Mouse (Mus musculus) Patski (cell line): ENCODE measurements around the gene Ypel2. TPM values are rescaled to one million over a fixed set of nuclear protein-coding genes. Genes with fewer than 3 reads are reported as not detected.
"Not testable (repeated sequence)": the region's sequence is repeated elsewhere in the genome, so short reads cannot be mapped to it uniquely, and the experiment has no call there.

Experiments used
- ATAC-seq: fragments of 100-300 bp; one replicate; pipeline ENCODE4 v1.8.0; 2021
- CTCF ChIA-PET: fragments of 350-600 bp; sonication (Branson Sonifier 250); formaldehyde crosslinking; loops from one replicate; lab custom pipeline; 2022; ENCODE audit warnings: inconsistent platforms; lab: Charles Lee
- POLR2A ChIA-PET: fragments of 350-600 bp; sonication (Branson Sonifier 250); formaldehyde crosslinking; loops from one replicate; lab custom pipeline; 2022; ENCODE audit warnings: antibody characterized with exemption, inconsistent platforms; lab: Charles Lee
- DNase-seq: peaks from one replicate; pipeline ENCODE4 v3.0.0-alpha.2; 2011; ENCODE audit warnings: low read depth, low spot score
- H3K27me3 ChIP-seq: fragments of 371-371 bp; one replicate; pipeline ENCODE4 v1.5.1; 2021
- CTCF ChIP-seq: fragments of 100-300 bp; IDR thresholded peaks from one replicate; pipeline ENCODE4 v1.5.1; 2021
- in situ Hi-C: fragments of 300-500 bp; cut with MboI; formaldehyde crosslinking; loops from 3 replicates; pipeline ENCODE4 v1.11.1; 2018; ENCODE audit warnings: low pct_unique_long_range_greater_than_20kb, mixed read lengths
- polyA plus RNA-seq: library from polyadenylated mRNA; unstranded; gene quantifications from one replicate; pipeline ENCODE4 v1.2.3, GENCODE M21; 2021

Gene Ypel2
- 31.7 TPM for polyA plus RNA-seq

DNA sequence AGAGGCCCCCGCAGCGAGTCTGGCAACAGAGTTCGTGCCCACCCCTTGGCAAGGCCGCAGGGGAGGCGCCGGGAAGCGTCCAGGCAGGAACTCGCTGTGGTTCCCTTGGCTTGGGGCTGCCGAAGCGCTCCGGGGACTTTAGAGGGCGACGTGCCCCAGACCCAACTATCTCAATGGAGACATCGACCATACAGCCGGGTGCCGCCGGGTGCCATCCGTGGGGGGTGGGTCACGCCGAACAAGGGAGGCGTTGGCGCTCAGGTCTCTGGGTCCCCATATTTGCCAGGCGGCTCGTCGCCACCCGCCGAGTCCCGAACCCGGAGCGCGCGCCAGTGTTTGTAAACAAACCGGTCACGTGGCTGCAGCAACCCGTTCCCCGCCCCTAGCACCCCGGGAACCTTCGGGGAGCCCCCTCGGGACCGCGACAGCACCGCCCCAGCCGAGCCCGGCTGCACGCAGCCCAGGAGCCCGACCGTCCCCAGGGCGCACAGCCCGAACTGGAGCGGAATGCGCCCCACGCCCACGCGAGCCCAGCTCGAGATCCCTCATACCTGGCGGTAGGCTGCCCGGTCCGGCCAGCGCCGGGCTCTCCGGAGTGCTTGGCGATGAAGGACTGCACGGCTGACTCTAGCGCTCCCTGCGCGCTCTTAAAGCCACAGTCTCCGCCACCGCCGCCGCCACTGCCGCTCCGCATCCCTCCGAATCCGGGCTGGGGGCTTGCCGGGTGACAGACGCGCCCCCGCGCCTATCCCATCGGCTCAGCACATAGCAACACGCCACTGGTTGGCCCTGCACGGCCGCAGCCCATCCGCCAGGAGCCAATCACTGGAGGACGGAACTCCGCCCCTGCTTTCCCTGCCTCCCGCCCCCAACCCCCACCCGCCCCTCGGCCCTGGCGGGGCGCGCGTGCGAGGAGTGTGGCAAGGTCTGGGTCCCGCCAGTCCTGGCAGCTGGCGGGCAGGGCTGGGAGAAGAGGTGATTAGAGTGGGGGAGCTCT is at the start of gene Ypel2:
Ypel2 (minus strand) TSS at position 667 of the 997 bp plus-strand sequence.
- ChIA-PET CTCF (no interaction called here), POLR2A (interaction anchor here (0.7 to 1.5 kb wide), 4 partner anchors 33 to 88 kb away, joined by 3 to 6 read pairs (median 4); no protein-coding TSS in a partner anchor)
- no peak for TF ChIP-seq CTCF
- no peaks in the 10 kb centered on the region for H3K27me3 ChIP-seq
- ATAC-seq (peak; percentile 98), DNase-seq (peak; percentile 62)
- in situ Hi-C loops = loop anchor here (5.0 to 10.0 kb wide), 2 partner anchors 36 to 89 kb away; no protein-coding TSS in a partner anchor

DNA sequence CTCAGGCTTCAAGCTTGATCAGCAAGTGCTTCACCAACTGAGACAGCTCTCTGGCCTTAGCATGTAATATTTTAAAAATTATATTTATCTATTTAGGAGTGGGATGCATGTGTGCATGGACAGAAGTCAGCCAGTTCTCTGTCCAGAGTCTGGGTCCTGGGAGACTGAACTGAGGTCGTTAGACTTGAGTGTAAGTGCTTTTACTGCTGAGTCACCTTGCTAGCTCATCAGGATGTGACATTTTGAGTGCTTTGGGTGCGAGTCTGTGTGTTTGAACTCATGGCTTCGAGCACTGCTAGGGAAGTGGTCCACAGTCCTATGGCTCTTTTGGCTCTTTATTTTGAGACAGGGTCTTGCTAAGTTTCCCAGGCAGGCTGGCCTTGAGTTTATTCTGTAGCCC is 49.5 kb upstream of the Ypel2 start:
- ChIA-PET POLR2A (no interaction called here), CTCF (no interaction called here)
- no peaks in the 10 kb centered on the region for H3K27me3 ChIP-seq
- no peak for ATAC-seq
- in situ Hi-C loops = no loop called here
- no peak for DNase-seq
- TF ChIP-seq CTCF = no peak

DNA sequence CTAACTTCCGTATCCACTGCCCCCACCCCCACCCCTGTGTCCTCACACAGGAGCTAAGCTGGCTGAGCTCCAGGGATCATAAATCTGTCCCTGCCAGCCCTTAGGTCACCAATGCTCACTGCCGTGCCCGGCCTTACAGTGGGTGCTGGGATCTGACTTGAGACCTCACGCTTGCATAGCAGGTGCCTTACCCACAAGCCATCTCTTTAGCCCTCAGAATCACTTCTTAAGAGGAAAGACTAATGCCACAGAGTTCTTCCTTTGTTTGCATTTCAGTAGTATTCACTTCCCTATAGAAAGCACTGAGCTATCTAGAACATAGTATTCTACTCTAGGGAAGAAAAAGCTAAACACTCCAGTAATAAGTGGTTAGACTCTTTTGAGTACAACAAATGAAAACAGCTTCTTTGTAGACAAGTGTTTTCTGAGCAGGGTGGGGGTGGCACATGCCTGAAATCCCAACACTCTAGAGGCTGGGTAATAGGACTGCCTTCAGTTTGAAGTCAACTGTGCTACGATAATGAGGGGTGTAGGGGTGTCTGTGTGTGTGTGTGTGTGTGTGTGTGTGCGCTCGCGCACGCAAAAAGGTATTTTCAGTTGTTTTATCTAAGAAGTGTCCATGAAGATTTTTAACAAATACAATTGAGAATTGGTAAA is 45.9 kb upstream of the Ypel2 start:
- H3K27me3 ChIP-seq = no peaks in the 10 kb centered on the region
- in situ Hi-C loops = no loop called here
- TF ChIP-seq CTCF = no peak
- ChIA-PET CTCF (interaction anchor here (1.6 kb wide), 1 partner anchor 29 kb away, joined by 3 read pairs; no protein-coding TSS in a partner anchor), POLR2A (interaction anchor here (0.6 kb wide), 1 partner anchor 394 kb away, joined by 3 read pairs; no protein-coding TSS in a partner anchor)
- ATAC-seq (no peak), DNase-seq (no peak)

DNA sequence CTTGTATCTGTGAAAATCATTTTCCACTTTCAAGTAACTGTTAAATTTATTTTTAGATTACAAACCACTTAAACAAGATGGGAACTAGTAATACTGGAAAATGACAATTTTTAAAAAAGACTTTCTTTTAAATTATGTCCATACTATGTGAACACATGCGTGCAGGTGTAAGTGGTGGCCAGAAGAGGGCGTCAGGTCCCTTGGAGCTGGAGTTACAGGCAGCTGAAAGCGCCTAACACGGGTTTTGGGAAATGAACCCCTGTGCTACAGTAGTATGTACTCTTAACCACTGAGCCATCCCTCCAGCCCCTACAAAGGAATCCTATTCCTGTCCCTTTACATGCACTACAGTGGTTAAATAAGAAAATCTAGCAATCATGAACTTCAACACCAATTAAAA is 42.7 kb upstream of the Ypel2 start:
- DNase-seq (no peak), ATAC-seq (no peak)
- in situ Hi-C loops = no loop called here
- H3K27me3 ChIP-seq = no peaks in the 10 kb centered on the region
- CTCF ChIA-PET = interaction anchor here (2.0 kb wide), 1 partner anchor 10 kb away, joined by 6 read pairs; no protein-coding TSS in a partner anchor
- TF ChIP-seq CTCF = peak; percentile 53
- POLR2A ChIA-PET = no interaction called here

DNA sequence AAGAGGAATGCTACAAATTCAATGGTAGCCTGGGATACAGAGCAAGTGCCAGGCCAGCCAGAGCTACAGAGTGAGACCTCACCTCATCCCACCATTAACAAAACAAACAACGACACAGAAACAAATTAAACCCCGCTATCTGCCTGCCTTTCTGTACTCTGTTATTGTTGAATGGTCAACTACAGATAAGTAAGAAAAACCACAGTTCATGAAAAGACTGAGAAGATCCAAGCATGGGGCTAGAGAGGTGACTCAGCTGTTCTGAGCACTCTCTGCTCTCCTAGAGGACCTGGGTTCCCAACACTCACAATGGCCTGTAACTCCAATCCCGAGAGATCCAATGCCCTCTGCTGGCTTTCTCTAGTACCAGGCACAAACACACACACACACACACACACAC is 34.7 kb upstream of the Ypel2 start:
- in situ Hi-C loops = no loop called here
- no peak for ATAC-seq
- no peaks in the 10 kb centered on the region for H3K27me3 ChIP-seq
- CTCF ChIA-PET = interaction anchor here (1.0 kb wide), 1 partner anchor 10 kb away, joined by 3 read pairs; no protein-coding TSS in a partner anchor
- POLR2A ChIA-PET = no interaction called here
- DNase-seq = no peak
- no peak for TF ChIP-seq CTCF

DNA sequence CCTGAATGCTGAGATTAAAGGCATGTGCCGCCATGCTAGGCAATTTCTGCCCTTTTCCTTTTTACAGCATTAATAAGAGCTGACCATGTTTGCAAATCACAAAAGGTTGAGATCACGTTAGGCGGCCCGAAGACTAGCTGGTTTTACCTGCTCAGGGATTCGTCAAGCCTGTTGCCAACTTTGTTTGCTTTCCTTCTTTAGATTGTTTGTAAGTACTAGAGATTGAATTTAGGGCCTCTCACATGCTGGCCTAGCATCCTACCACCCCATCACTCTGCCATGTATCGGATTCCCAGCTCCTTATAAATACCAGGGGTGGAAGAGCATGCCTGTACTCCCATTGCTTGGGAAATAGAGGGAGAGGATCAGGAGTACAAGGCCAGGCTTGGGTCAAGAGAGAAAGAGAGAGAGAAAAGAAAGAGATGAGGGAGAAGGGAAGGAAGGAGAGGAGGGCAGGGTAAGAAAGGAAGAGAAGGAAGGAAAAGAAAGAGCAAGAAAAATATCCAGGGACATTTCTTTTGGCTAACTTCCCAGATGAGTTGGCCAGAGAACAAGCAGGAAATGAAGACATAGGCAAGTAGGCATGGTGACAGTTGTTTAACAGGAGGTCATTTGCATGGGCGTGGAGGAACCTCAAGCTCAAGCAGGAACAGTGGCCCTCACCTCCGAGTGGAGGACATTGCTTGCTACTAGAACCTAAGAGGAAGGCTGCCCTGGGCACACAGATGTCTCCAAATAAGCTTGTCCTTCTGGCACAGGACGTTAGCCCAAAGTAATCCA is 32.8 kb upstream of the Ypel2 start:
- in situ Hi-C loops = no loop called here
- ChIA-PET POLR2A (no interaction called here), CTCF (interaction anchor here (1.4 to 1.7 kb wide), 2 partner anchors 10 to 47 kb away, joined by 4 to 6 read pairs; no protein-coding TSS in a partner anchor)
- no peak for ATAC-seq
- no peak for DNase-seq
- no peak for TF ChIP-seq CTCF
- H3K27me3 ChIP-seq = no peaks in the 10 kb centered on the region

DNA sequence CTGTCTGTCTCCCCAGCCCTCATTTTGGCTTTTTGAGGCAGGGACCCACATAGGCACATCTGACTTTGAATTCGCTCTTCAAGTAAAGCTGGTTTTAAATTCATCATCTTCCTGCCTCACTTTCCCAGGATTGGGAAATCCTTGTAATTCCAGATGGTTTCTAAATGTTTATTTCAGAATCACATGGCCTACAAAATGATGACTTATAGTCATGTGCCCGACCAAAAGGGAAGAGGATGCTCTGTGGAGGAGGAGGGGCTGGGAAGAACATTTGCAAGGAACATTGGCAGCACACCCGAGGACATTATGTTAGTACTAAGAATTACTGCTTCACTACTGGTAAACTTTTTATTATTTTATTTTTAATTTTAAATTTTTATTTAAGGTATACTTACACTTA is 31.8 kb upstream of the Ypel2 start:
- in situ Hi-C loops = no loop called here
- no peak for ATAC-seq
- ChIA-PET POLR2A (no interaction called here), CTCF (no interaction called here)
- DNase-seq = no peak
- H3K27me3 ChIP-seq = no peaks in the 10 kb centered on the region
- TF ChIP-seq CTCF = no peak

DNA sequence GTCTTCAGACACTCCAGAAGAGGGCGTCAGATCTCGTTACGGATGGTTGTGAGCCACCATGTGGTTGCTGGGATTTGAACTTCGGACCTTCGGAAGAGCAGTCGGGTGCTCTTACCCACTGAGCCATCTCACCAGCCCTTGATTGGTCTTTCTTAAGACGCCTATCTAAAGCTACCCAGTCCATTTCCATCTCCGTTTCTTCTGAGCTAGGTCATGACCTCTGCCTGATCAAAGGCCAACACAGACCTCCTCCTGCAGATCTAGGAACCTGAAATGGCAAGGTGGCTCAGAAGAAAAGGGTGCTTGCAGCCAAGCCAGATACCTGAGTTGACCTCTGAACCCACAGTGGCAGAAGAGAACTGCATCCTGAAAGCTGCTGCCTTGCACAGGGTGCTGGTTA is 29.7 kb upstream of the Ypel2 start:
- CTCF ChIA-PET = interaction anchor here (1.5 kb wide), 1 partner anchor 10 kb away, joined by 3 read pairs; no protein-coding TSS in a partner anchor
- in situ Hi-C loops = loop anchor here (25.0 kb wide), 1 partner anchor 236 kb away; no protein-coding TSS in a partner anchor
- ATAC-seq, DNase-seq, POLR2A ChIA-PET, H3K27me3 ChIP-seq: not testable (repeated sequence)

DNA sequence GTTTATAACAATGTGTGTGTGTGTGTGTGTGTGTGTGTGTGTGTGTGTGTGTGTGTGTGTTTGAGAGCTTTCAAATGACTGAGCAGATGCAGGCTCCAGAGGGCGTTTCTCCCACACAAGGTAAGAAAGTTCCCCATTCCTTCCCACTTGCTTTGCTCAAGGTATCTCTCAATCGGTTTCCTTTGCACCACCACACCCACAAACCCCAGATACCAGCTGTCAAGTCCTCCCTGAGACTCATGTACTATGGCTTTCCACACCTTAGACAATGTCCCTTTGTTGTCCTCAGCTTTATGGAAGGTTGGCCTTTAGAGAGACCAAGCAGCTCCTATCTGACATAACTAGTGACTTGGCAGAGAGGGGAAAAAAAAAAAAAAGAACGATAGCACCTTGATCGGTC is 29.3 kb upstream of the Ypel2 start:
- POLR2A ChIA-PET = no interaction called here
- no peak for TF ChIP-seq CTCF
- CTCF ChIA-PET = no interaction called here

DNA sequence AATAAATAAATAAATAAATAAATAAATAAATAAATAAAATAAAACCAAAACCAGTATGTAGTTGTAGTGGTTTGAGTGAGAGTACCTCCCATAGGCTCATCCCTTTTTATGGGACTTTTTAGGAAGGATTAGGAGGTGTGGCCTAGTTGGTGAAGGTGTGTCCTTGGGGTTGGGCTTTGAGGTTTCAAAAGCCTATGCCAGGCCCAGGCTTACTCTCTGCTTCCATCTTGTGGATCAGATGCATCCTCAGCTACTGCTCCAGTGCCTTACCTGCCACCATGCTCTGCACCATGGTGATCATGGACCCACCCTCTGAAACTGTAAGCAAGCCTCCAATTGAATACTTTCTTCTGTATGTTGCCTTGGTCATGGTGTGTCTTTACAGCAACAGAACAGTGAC is 28.0 kb upstream of the Ypel2 start:
- in situ Hi-C loops = loop anchor here (25.0 kb wide), 1 partner anchor 234 kb away; no protein-coding TSS in a partner anchor
- CTCF ChIA-PET = no interaction called here
- TF ChIP-seq CTCF = no peak
- DNase-seq (no peak), ATAC-seq (no peak)
- POLR2A ChIA-PET = interaction anchor here (1.2 kb wide), 1 partner anchor 18 kb away, joined by 3 read pairs; no protein-coding TSS in a partner anchor
- no peaks in the 10 kb centered on the region for H3K27me3 ChIP-seq

More for the DNA sequence above, 29.3 kb upstream of the Ypel2 start:
- in situ Hi-C loops = loop anchor here (25.0 kb wide), 1 partner anchor 235 kb away; no protein-coding TSS in a partner anchor
- no peaks in the 10 kb centered on the region for H3K27me3 ChIP-seq
- ATAC-seq (no peak), DNase-seq (no peak)
